Mouse (Mus musculus): ENCODE measurements around the gene Ppp1r15b. TPM values are rescaled to one million over a fixed set of nuclear protein-coding genes. Genes with fewer than 3 reads are reported as not detected.
A peak's percentile ranks its signal among the peaks of the same experiment; 100 is the strongest.

Ppp1r15b gene
- total and polyA plus RNA-seq, 2 experiments from 2014 or later, result 17.5 to 42.3 TPM

GRCm38 (mm10) chr1:133132388-133133326 lies 1.7 kb downstream of the Ppp1r15b start:
- peaks cover 12% of the 10 kb centered on the region for H3K36me3 ChIP-seq (ENCODE audit: insufficient read depth, low read length)
- peaks cover 4% of the 10 kb centered on the region; the same call in 1 of the 2 replicates for H3K4me1 ChIP-seq (ENCODE audit: insufficient read depth, low read length)
- H3K9me3 ChIP-seq (ENCODE audit: low read length), result no peaks in the 10 kb centered on the region
- ATAC-seq (ENCODE audit: low FRiP score) (no peak), DNase-seq (ENCODE audit: low spot score) (no peak)
- H3K27ac ChIP-seq (ENCODE audit: low read depth, low read length), result peak overlapping the region; percentile 97; the same call in 1 of the 2 replicates
- WGBS, result 13% methylated on average over 26 of the region's 26 CpGs
- H3K4me3 ChIP-seq (ENCODE audit: low read depth, low read length), result peak overlapping the region; percentile 72
- no peaks in the 10 kb centered on the region for H3K27me3 ChIP-seq (ENCODE audit: insufficient read depth, low read length)
- peak overlapping the region; percentile 79 for H3K9ac ChIP-seq (replicated peaks; ENCODE audit: low read length, poor library complexity, severe bottlenecking)
- TF ChIP-seq CTCF (IDR thresholded peaks at IDR 0.05), result no peak
- H3K4me2 ChIP-seq (ENCODE audit: low read depth, low read length, poor library complexity, severe bottlenecking), result peak overlapping the region; percentile 97

- H3K4me1 ChIP-seq (ENCODE audit: insufficient read depth, low read length), result peaks cover 4% of the 10 kb centered on the region; the same call in 1 of the 2 replicates
- no peaks in the 10 kb centered on the region for H3K9me3 ChIP-seq (ENCODE audit: low read length)
- H3K36me3 ChIP-seq (ENCODE audit: insufficient read depth, low read length), result peaks cover 16% of the 10 kb centered on the region
- ATAC-seq (ENCODE audit: low FRiP score) (no peak), DNase-seq (ENCODE audit: low spot score) (no peak)
- peak overlapping the region; percentile 79 for H3K9ac ChIP-seq (replicated peaks; ENCODE audit: low read length, poor library complexity, severe bottlenecking)
- no peaks in the 10 kb centered on the region for H3K27me3 ChIP-seq (ENCODE audit: insufficient read depth, low read length)
- WGBS, result 12% methylated on average over 2 of the region's 2 CpGs
- H3K27ac ChIP-seq (ENCODE audit: low read depth, low read length), result no peak overlapping the region
- peak overlapping the region; percentile 72 for H3K4me3 ChIP-seq (ENCODE audit: low read depth, low read length)
- TF ChIP-seq CTCF (IDR thresholded peaks at IDR 0.05), result no peak
- peak overlapping the region; percentile 97 for H3K4me2 ChIP-seq (ENCODE audit: low read depth, low read length, poor library complexity, severe bottlenecking)
Observed at GRCm38 (mm10) chr1:133133425-133133824, 2.5 kb downstream of the Ppp1r15b start.

GRCm38 (mm10) chr1:133134071-133134470 lies 3.1 kb downstream of the Ppp1r15b start:
- Histone ChIP-seq H3K9ac (replicated peaks; ENCODE audit: low read length, poor library complexity, severe bottlenecking) (0 out of 2 replicates have a peak overlapping the region, but pooled peaks have one; percentile 79), H3K36me3 (ENCODE audit: insufficient read depth, low read length) (peaks cover 19% of the 10 kb centered on the region), H3K27ac (ENCODE audit: low read depth, low read length) (no peak overlapping the region), H3K27me3 (ENCODE audit: insufficient read depth, low read length) (no peaks in the 10 kb centered on the region), H3K4me2 (ENCODE audit: low read depth, low read length, poor library complexity, severe bottlenecking) (peak overlapping the region; percentile 97), H3K4me1 (ENCODE audit: insufficient read depth, low read length) (peaks cover 4% of the 10 kb centered on the region; the same call in 1 of the 2 replicates), H3K4me3 (ENCODE audit: low read depth, low read length) (peak overlapping the region; percentile 72), H3K9me3 (ENCODE audit: low read length) (no peaks in the 10 kb centered on the region)
- WGBS, result 14% methylated on average over 4 of the region's 4 CpGs
- no peak for TF ChIP-seq CTCF (IDR thresholded peaks at IDR 0.05)
- DNase-seq (ENCODE audit: low spot score) (no peak), ATAC-seq (ENCODE audit: low FRiP score) (no peak)

- 25% methylated on average over 4 of the region's 4 CpGs for WGBS
- H3K27ac ChIP-seq (ENCODE audit: low read depth, low read length), result no peak overlapping the region
- no peak for ATAC-seq (ENCODE audit: low FRiP score)
- no peak for TF ChIP-seq CTCF (IDR thresholded peaks at IDR 0.05)
- H3K4me1 ChIP-seq (ENCODE audit: insufficient read depth, low read length), result peaks cover 2% of the 10 kb centered on the region; the same call in 1 of the 2 replicates
- peaks cover 23% of the 10 kb centered on the region for H3K36me3 ChIP-seq (ENCODE audit: insufficient read depth, low read length)
- no peaks in the 10 kb centered on the region for H3K27me3 ChIP-seq (ENCODE audit: insufficient read depth, low read length)
- no peaks in the 10 kb centered on the region for H3K9me3 ChIP-seq (ENCODE audit: low read length)
- H3K9ac ChIP-seq (replicated peaks; ENCODE audit: low read length, poor library complexity, severe bottlenecking), result peak overlapping the region; percentile 42; the same call in 1 of the 2 replicates
- peak overlapping the region; percentile 72 for H3K4me3 ChIP-seq (ENCODE audit: low read depth, low read length)
- no peak for DNase-seq (ENCODE audit: low spot score)
- H3K4me2 ChIP-seq (ENCODE audit: low read depth, low read length, poor library complexity, severe bottlenecking), result peak overlapping the region; percentile 97
Observed at GRCm38 (mm10) chr1:133134881-133135280, 3.9 kb downstream of the Ppp1r15b start.

- ATAC-seq (ENCODE audit: low FRiP score) (no peak), DNase-seq (ENCODE audit: low spot score) (no peak)
- Histone ChIP-seq H3K4me2 (ENCODE audit: low read depth, low read length, poor library complexity, severe bottlenecking) (peak overlapping the region; percentile 21), H3K9ac (replicated peaks; ENCODE audit: low read length, poor library complexity, severe bottlenecking) (no peak overlapping the region), H3K36me3 (ENCODE audit: insufficient read depth, low read length) (peaks cover 29% of the 10 kb centered on the region), H3K27me3 (ENCODE audit: insufficient read depth, low read length) (no peaks in the 10 kb centered on the region), H3K27ac (ENCODE audit: low read depth, low read length) (no peak overlapping the region), H3K4me3 (ENCODE audit: low read depth, low read length) (peak overlapping the region; percentile 1; the same call in 1 of the 2 replicates), H3K4me1 (ENCODE audit: insufficient read depth, low read length) (no peaks in the 10 kb centered on the region), H3K9me3 (ENCODE audit: low read length) (no peaks in the 10 kb centered on the region)
- TF ChIP-seq CTCF (IDR thresholded peaks at IDR 0.05), result no peak
- WGBS, result 57% methylated on average over 5 of the region's 5 CpGs
Observed at GRCm38 (mm10) chr1:133135808-133136207, 4.9 kb downstream of the Ppp1r15b start.

- ATAC-seq (ENCODE audit: low FRiP score) (no peak), DNase-seq (ENCODE audit: low spot score) (no peak)
- H3K27me3 ChIP-seq (ENCODE audit: insufficient read depth, low read length), result no peaks in the 10 kb centered on the region
- peaks cover 29% of the 10 kb centered on the region for H3K36me3 ChIP-seq (ENCODE audit: insufficient read depth, low read length)
- H3K27ac ChIP-seq (ENCODE audit: low read depth, low read length), result no peak overlapping the region
- no peak overlapping the region for H3K4me3 ChIP-seq (ENCODE audit: low read depth, low read length)
- 100% methylated on average over 1 of the region's 1 CpGs for WGBS
- no peaks in the 10 kb centered on the region for H3K9me3 ChIP-seq (ENCODE audit: low read length)
- no peak for TF ChIP-seq CTCF (IDR thresholded peaks at IDR 0.05)
- H3K4me2 ChIP-seq (ENCODE audit: low read depth, low read length, poor library complexity, severe bottlenecking), result no peak overlapping the region
- H3K4me1 ChIP-seq (ENCODE audit: insufficient read depth, low read length), result no peaks in the 10 kb centered on the region
- H3K9ac ChIP-seq (replicated peaks; ENCODE audit: low read length, poor library complexity, severe bottlenecking), result no peak overlapping the region
Observed at GRCm38 (mm10) chr1:133138401-133138800, 7.5 kb downstream of the Ppp1r15b start.

Measured in midbrain, postnatal 0 days (tissue).